Comparison of ENCODE assay signal across 23 mouse cellular contexts in genomic region chr2:102878513-102878912, GRCm38 (mm10). TPM values are rescaled to one million over a fixed set of nuclear protein-coding genes. Genes with fewer than 3 reads are reported as not detected.
A peak's percentile ranks its signal among the peaks of the same experiment; 100 is the strongest.
DNase-seq lines count a peak whose midpoint lies in the region; ATAC-seq and TF ChIP-seq lines count a peak whose summit lies in the region.
"Had no signal": no experiment of that assay in that cellular context is flagged by ENCODE, and none has a peak within 500 bp of the region (broad histone marks: within the 10 kb centered on the region; RNA-seq: fewer than 3 reads in every experiment).

No protein-coding gene starts in this region.

- TF ChIP-seq POLR2A in bone marrow, adult 2 months (IDR thresholded peaks at IDR 0.05; ENCODE audit: borderline replicate concordance, control insufficient read depth, low read depth, low read length) = no peak

- no peaks in the 10 kb centered on the region for H3K9me3 ChIP-seq in hindbrain, embryonic 12.5 days (replicated peaks)
- H3K9me3 ChIP-seq: embryonic facial prominence, embryonic 15.5 days; forebrain, embryonic 10.5 days; forebrain, embryonic 15.5 days; heart, embryonic 12.5 days had no signal

- TF ChIP-seq CTCF in gastrocnemius, adult 2 months (IDR thresholded peaks at IDR 0.05) = no peak
- TF ChIP-seq CTCF in bone marrow, adult 2 months (IDR thresholded peaks at IDR 0.05; ENCODE audit: control insufficient read depth, insufficient read depth, low read length) = no peak

- H3K4me1 ChIP-seq in bone marrow, adult 2 months (ENCODE audit: control insufficient read depth, insufficient read depth, low read length) = peaks cover 4% of the 10 kb centered on the region
- no peaks in the 10 kb centered on the region for H3K4me1 ChIP-seq in hindbrain, embryonic 12.5 days

- ATAC-seq in hindbrain, embryonic 12.5 days (ENCODE audit: low FRiP score) = no peak
- ATAC-seq: activated CD4-positive, CD25-positive, alpha-beta regulatory T cell, adult 4 months; forebrain, embryonic 15.5 days; hindbrain, embryonic 16.5 days had no signal

- H3K36me3 ChIP-seq in hindbrain, embryonic 12.5 days = no peaks in the 10 kb centered on the region
- H3K36me3 ChIP-seq: embryonic facial prominence, embryonic 15.5 days; forebrain, embryonic 10.5 days; forebrain, embryonic 15.5 days; heart, embryonic 12.5 days had no signal

- intact Hi-C loops in gastrocnemius, adult 2 months (cut with DNase I) = no loop called here
- intact Hi-C loops in gastrocnemius, postnatal 14 days (cut with DNase I; ENCODE audit: low total_unique reads) = no loop called here

- no peak for DNase-seq in gastrocnemius, adult 2 months
- DNase-seq in gastrocnemius, postnatal 14 days = no peak
- DNase-seq in retina, postnatal 1 day = peak; percentile 71
- no peak for DNase-seq in retina, embryonic 14.5 days (ENCODE audit: low spot score)
- peak; percentile 34 for DNase-seq in telencephalon, adult 2 months (ENCODE audit: low read depth, low spot score)
- no peak for DNase-seq in layer of hippocampus, postnatal 14 days (ENCODE audit: low spot score in 2 of 2)
- DNase-seq: adrenal gland, postnatal 14 days; cerebellum, adult 11 months; cerebellum, adult 8-10 months; cerebellum, postnatal 14 days; embryo, embryonic 11 days; gastrocnemius, postnatal 10 days; heart, postnatal 36 days; kidney, adult 11 months had no signal

- H3K27me3 ChIP-seq in hindbrain, embryonic 12.5 days = no peaks in the 10 kb centered on the region
- H3K27me3 ChIP-seq: embryonic facial prominence, embryonic 15.5 days; forebrain, embryonic 15.5 days; heart, embryonic 12.5 days had no signal

- no peak overlapping the region for H3K9ac ChIP-seq in hindbrain, embryonic 12.5 days
- H3K9ac ChIP-seq: embryonic facial prominence, embryonic 15.5 days; forebrain, embryonic 15.5 days; heart, embryonic 12.5 days had no signal

- WGBS in bone marrow, adult 2 months = 78% methylated on average over 2 of the region's 2 CpGs
- WGBS in hindbrain, embryonic 12.5 days = 50% methylated on average over 2 of the region's 2 CpGs

- no peak overlapping the region for H3K4me3 ChIP-seq in gastrocnemius, adult 2 months
- H3K4me3 ChIP-seq in bone marrow, adult 2 months (replicated peaks; ENCODE audit: control insufficient read depth, low read depth, low read length) = no peak overlapping the region
- H3K4me3 ChIP-seq in hindbrain, embryonic 12.5 days = no peak overlapping the region
- H3K4me3 ChIP-seq: embryonic facial prominence, embryonic 15.5 days; erythroblast, embryonic 14.5 days; forebrain, embryonic 10.5 days; forebrain, embryonic 15.5 days; heart, embryonic 12.5 days had no signal

- no peak overlapping the region for H3K4me2 ChIP-seq in hindbrain, embryonic 12.5 days (replicated peaks)
- H3K4me2 ChIP-seq: embryonic facial prominence, embryonic 15.5 days; forebrain, embryonic 15.5 days; heart, embryonic 12.5 days had no signal

- H3K27ac ChIP-seq in gastrocnemius, adult 2 months = peak overlapping the region; percentile 46; the same call in 1 of the 2 replicates
- peak overlapping the region; percentile 38; the same call in 1 of the 2 replicates for H3K27ac ChIP-seq in bone marrow, adult 2 months (ENCODE audit: control insufficient read depth, insufficient read depth, low read depth, low read length, poor library complexity)
- no peak overlapping the region for H3K27ac ChIP-seq in hindbrain, embryonic 12.5 days
- H3K27ac ChIP-seq: embryonic facial prominence, embryonic 15.5 days; forebrain, embryonic 10.5 days; forebrain, embryonic 15.5 days had no signal

RNA-seq across cellular contexts. Expression of gene Cd44, which starts 23.0 kb away (rescaled TPM):
- total RNA-seq in gastrocnemius, adult 2 months (2021) = 1 to 10 TPM; 4.1 to 6.1 TPM
- total RNA-seq in gastrocnemius, postnatal 14 days (2021) = 10 to 100 TPM; 15.5 to 21.1 TPM
- polyA plus RNA-seq in bone marrow, adult 2 months (2011; ENCODE audit: insufficient read depth, insufficient read length, low replicate concordance, missing spikeins) = 16.4 and 39.6 TPM in 2 replicates
- polyA plus RNA-seq in hindbrain, embryonic 12.5 days (2016; fragmentation: Nextera tagmentation; extraction: Ambion mirVana) = 3.9 and 5.4 TPM in 2 replicates
- total RNA-seq in layer of hippocampus, postnatal 14 days (2021) = 1 to 10 TPM; 5.4 to 6.3 TPM

Comparison
In these comparisons a context has a peak if more than half of its experiments do, and no peak if none do; other contexts are left out.
1. DNase-seq: peak in retina, postnatal 1 day (single experiment) and telencephalon, adult 2 months (single experiment); none in gastrocnemius, adult 2 months (single experiment), gastrocnemius, postnatal 14 days (single experiment), retina, embryonic 14.5 days (single experiment) and layer of hippocampus, postnatal 14 days (0 of 2).